Mouse (Mus musculus) C2C12 (cell line): ENCODE results near the gene Pole4. TPM values are rescaled to one million over a fixed set of nuclear protein-coding genes. Genes with fewer than 3 reads are reported as not detected.
"Not testable (repeated sequence)": the region's sequence is repeated elsewhere in the genome, so short reads cannot be mapped to it uniquely, and the experiment has no call there.

Source experiments
- H3K27me3 ChIP-seq: one replicate; pipeline ENCODE4 v1.6.1; 2011; ENCODE audit not compliant: control insufficient read depth, insufficient read depth, insufficient read length
- H3K36me3 ChIP-seq: one replicate; pipeline ENCODE4 v1.6.1; 2011; ENCODE audit not compliant: control insufficient read depth, insufficient read depth
- H3K4me3 ChIP-seq: one replicate; pipeline ENCODE4 v1.5.1; 2011; ENCODE audit warnings: mild to moderate bottlenecking, control low read depth; ENCODE audit not compliant: poor library complexity, insufficient read depth, severe bottlenecking
- H3K79me2 ChIP-seq: one replicate; pipeline ENCODE4 v1.6.1; 2011; ENCODE audit not compliant: control insufficient read depth, insufficient read depth
- H3K79me3 ChIP-seq: one replicate; pipeline ENCODE4 v1.6.1; 2011; ENCODE audit warnings: low read depth, control low read depth
- H3ac ChIP-seq: one replicate; pipeline ENCODE3; 2011; ENCODE audit warnings: low read depth; ENCODE audit not compliant: control insufficient read depth, insufficient read length
- CEBPB ChIP-seq: IDR thresholded peaks from one replicate; pipeline ENCODE4 v1.6.1; 2011; ENCODE audit warnings: low read depth, mild to moderate bottlenecking, control low read depth, moderate library complexity
- CTCF ChIP-seq: IDR thresholded peaks from one replicate; pipeline ENCODE4 v1.5.1; 2011; ENCODE audit not compliant: control insufficient read depth, insufficient read depth, insufficient read length
- FOSL1 ChIP-seq: IDR thresholded peaks from one replicate; pipeline ENCODE4 v1.8.0; 2011; ENCODE audit warnings: mild to moderate bottlenecking, low read length; ENCODE audit not compliant: poor library complexity, insufficient read depth, severe bottlenecking
- MAX ChIP-seq: IDR thresholded peaks from one replicate; pipeline ENCODE4 v1.6.1; 2011; ENCODE audit warnings: mild to moderate bottlenecking, control low read depth
- MYOD1 ChIP-seq: IDR thresholded peaks from one replicate; pipeline ENCODE4 v1.6.1; 2011; ENCODE audit warnings: low read depth; ENCODE audit not compliant: control insufficient read depth, insufficient read length
- MYOG ChIP-seq: IDR thresholded peaks from one replicate; pipeline ENCODE4 v1.6.1; 2011; ENCODE audit not compliant: control insufficient read depth, insufficient read length; ENCODE audit errors: extremely low read depth
- USF1 ChIP-seq: IDR thresholded peaks from one replicate; pipeline ENCODE4 v1.6.1; 2011; ENCODE audit warnings: low read depth, mild to moderate bottlenecking, control low read depth, moderate library complexity
- polyA plus RNA-seq: library from polyadenylated mRNA; unstranded; fragments of >200 nt; fragmentation: generic; extraction: Trizol; gene quantifications from one replicate; pipeline ENCODE4 v1.2.1, GENCODE M21; 2012; ENCODE audit warnings: missing spikeins

The Pole4 gene
- polyA plus RNA-seq, 1 experiment, result 59.1 TPM

- TF ChIP-seq CEBPB (no peak), USF1 (no peak), MYOD1 (no peak), MYOG (no peak), MAX (no peak), FOSL1 (no peak), CTCF (no peak)
- Histone ChIP-seq H3K79me3 (peaks cover 7% of the 10 kb centered on the region), H3ac (no peak overlapping the region), H3K79me2 (peaks cover 23% of the 10 kb centered on the region), H3K4me3 (no peak overlapping the region), H3K36me3 (peaks cover 46% of the 10 kb centered on the region), H3K27me3 (no peaks in the 10 kb centered on the region)
Observed at GRCm38 (mm10) chr6:82647940-82648655, 57.1 kb downstream of the Pole4 start.

- H3K79me3 ChIP-seq, result peaks cover 6% of the 10 kb centered on the region
- no peak overlapping the region for H3ac ChIP-seq
- TF ChIP-seq CTCF (no peak), USF1 (no peak), FOSL1 (no peak), CEBPB (no peak), MYOG (no peak), MAX (no peak), MYOD1 (no peak)
- no peak overlapping the region for H3K4me3 ChIP-seq
- peaks cover 20% of the 10 kb centered on the region for H3K79me2 ChIP-seq
- no peaks in the 10 kb centered on the region for H3K27me3 ChIP-seq
- peaks cover 46% of the 10 kb centered on the region for H3K36me3 ChIP-seq
Observed at GRCm38 (mm10) chr6:82647001-82647400, 58.2 kb downstream of the Pole4 start.

DNA sequence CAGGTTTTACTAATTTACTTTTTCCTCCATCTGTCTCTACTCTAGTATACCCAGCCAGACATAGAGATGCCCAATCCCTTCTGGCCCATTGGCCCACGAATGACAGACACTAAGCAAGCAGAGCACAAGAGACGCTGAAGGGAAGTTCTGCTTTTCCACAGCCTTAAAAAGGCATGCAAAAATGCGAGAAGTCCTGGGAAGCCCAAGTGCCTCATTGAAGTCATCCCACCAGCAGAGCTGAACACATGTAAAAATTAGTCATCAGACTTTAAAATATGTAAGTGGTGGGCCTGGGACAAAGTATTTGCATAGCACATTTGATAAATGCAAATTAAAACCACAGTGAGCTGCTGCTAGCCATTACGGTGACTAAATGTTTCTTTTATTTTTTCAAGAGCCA lies 65.1 kb downstream of the Pole4 start:
- no peak for TF ChIP-seq CEBPB
- TF ChIP-seq MYOG, result no peak
- TF ChIP-seq MAX, result no peak
- TF ChIP-seq MYOD1, result no peak
- no peak for TF ChIP-seq CTCF
- no peak for TF ChIP-seq USF1
- no peak for TF ChIP-seq FOSL1
- Histone ChIP-seq H3K4me3 (no peak overlapping the region), H3K79me2 (no peaks in the 10 kb centered on the region), H3K79me3 (no peaks in the 10 kb centered on the region), H3K27me3 (no peaks in the 10 kb centered on the region), H3K36me3 (no peaks in the 10 kb centered on the region), H3ac (no peak overlapping the region)

- H3K4me3 ChIP-seq, H3ac ChIP-seq, H3K79me2 ChIP-seq, H3K36me3 ChIP-seq, H3K27me3 ChIP-seq, H3K79me3 ChIP-seq: not testable (repeated sequence)
Observed at GRCm38 (mm10) chr6:82625331-82625730, 79.8 kb downstream of the Pole4 start.

GRCm38 (mm10) chr6:82613201-82613600 lies 92.0 kb downstream of the Pole4 start:
- H3K79me3 ChIP-seq, result no peaks in the 10 kb centered on the region

GRCm38 (mm10) chr6:82611049-82611448 lies 94.1 kb downstream of the Pole4 start:
- H3ac ChIP-seq, result no peak overlapping the region
- H3K79me2 ChIP-seq, result no peaks in the 10 kb centered on the region
- no peaks in the 10 kb centered on the region for H3K27me3 ChIP-seq
- no peaks in the 10 kb centered on the region for H3K79me3 ChIP-seq
- no peak for TF ChIP-seq USF1
- no peak for TF ChIP-seq CEBPB
- TF ChIP-seq MYOG, result no peak
- TF ChIP-seq MAX, result no peak
- TF ChIP-seq MYOD1, result no peak
- no peak for TF ChIP-seq FOSL1
- TF ChIP-seq CTCF, result no peak
- H3K36me3 ChIP-seq, result no peaks in the 10 kb centered on the region
- H3K4me3 ChIP-seq, result no peak overlapping the region

More at GRCm38 (mm10) chr6:82613201-82613600, 92.0 kb downstream of the Pole4 start:
- Histone ChIP-seq H3K27me3 (no peaks in the 10 kb centered on the region), H3K4me3 (no peak overlapping the region), H3ac (no peak overlapping the region), H3K79me2 (no peaks in the 10 kb centered on the region), H3K36me3 (no peaks in the 10 kb centered on the region)
- TF ChIP-seq USF1 (no peak), CTCF (no peak), CEBPB (no peak), MYOD1 (no peak), MAX (no peak), MYOG (no peak), FOSL1 (no peak)
